In genomic region chr7:44484841-44485571, GRCm38 (mm10) we compare ENCODE assay signal across 8 mouse cellular contexts. TPM values are rescaled to one million over a fixed set of nuclear protein-coding genes. Genes with fewer than 3 reads are reported as not detected.
DNase-seq lines count a peak whose midpoint lies in the region; ATAC-seq lines count a peak whose summit lies in the region.

No protein-coding gene starts in this region.

- no peak overlapping the region for H3K4me3 ChIP-seq in midbrain, embryonic 12.5 days

- peak; percentile 90 for ATAC-seq in granulocyte monocyte progenitor cell, adult 5-6 weeks (replicated peaks; ENCODE audit: poor library complexity, severe bottlenecking)
- ATAC-seq in midbrain, embryonic 12.5 days (ENCODE audit: low FRiP score, low read depth): peak; percentile 79

- intact Hi-C loops in heart, postnatal 25 days (cut with DNase I): loop anchor here (2.0 to 5.0 kb wide), 2 partner anchors 83 to 222 kb away; no protein-coding TSS in a partner anchor
- intact Hi-C loops in left cerebral cortex, postnatal 4 days (cut with DNase I): loop anchor here (5.0 to 10.0 kb wide), 2 partner anchors 130 to 223 kb away; partner anchors contain the start of gene Gm15517

- peak; percentile 92 for DNase-seq in heart, adult 11 months
- no peak for DNase-seq in heart, postnatal 25 days (ENCODE audit: low spot score)
- DNase-seq in embryo, embryonic 11.5 days (ENCODE audit: low read depth, low spot score): peak; percentile 74
- DNase-seq in kidney, adult 11 months: peak; percentile 54
- peak; percentile 81 for DNase-seq in left cerebral cortex, postnatal 4 days
- peak; percentile 74 for DNase-seq in spleen, adult 12 weeks (ENCODE audit: low spot score)

- H3K36me3 ChIP-seq in midbrain, embryonic 12.5 days: peaks cover 14% of the 10 kb centered on the region

- H3K27me3 ChIP-seq in midbrain, embryonic 12.5 days: peaks cover 24% of the 10 kb centered on the region

- H3K4me1 ChIP-seq in midbrain, embryonic 12.5 days: no peaks in the 10 kb centered on the region

- H3K9ac ChIP-seq in midbrain, embryonic 12.5 days (replicated peaks): no peak overlapping the region

- H3K27ac ChIP-seq in midbrain, embryonic 12.5 days (replicated peaks): no peak overlapping the region

- WGBS in midbrain, embryonic 12.5 days: 28% methylated on average over 5 of the region's 5 CpGs

- no peak overlapping the region for H3K4me2 ChIP-seq in midbrain, embryonic 12.5 days (replicated peaks)

- no peaks in the 10 kb centered on the region for H3K9me3 ChIP-seq in midbrain, embryonic 12.5 days

RNA-seq across cellular contexts. Expression of gene Emc10, which starts 11.3 kb away (rescaled TPM):
- 10 to 100 TPM; 96.9 to 99.6 TPM for total RNA-seq in heart, postnatal 25 days (2021)
- 63.1 and 126 TPM in 2 replicates for total RNA-seq in granulocyte monocyte progenitor cell, adult 5-6 weeks (2014; fragmentation: Nextera tagmentation)
- 33.7 and 42.0 TPM in 2 replicates for total RNA-seq in granulocyte monocyte progenitor cell, adult 5-6 weeks (2017)
- 100 to 1,000 TPM; 146 to 150 TPM for total RNA-seq in left cerebral cortex, postnatal 4 days (2021)
- 132 and 136 TPM in 2 replicates for polyA plus RNA-seq in midbrain, embryonic 12.5 days (2016; fragmentation: Nextera tagmentation; extraction: Ambion mirVana)

RNA-seq across cellular contexts. Expression of gene Fam71e1, which starts 11.4 kb away (rescaled TPM):
- 1 to 10 TPM; 3.7 to 4.0 TPM for total RNA-seq in heart, postnatal 25 days (2021)
- total RNA-seq in granulocyte monocyte progenitor cell, adult 5-6 weeks (2014; fragmentation: Nextera tagmentation): 12.3 TPM in 1 of 2 replicates, not detected in the other
- 0.67 and 3.0 TPM in 2 replicates for total RNA-seq in granulocyte monocyte progenitor cell, adult 5-6 weeks (2017)
- total RNA-seq in left cerebral cortex, postnatal 4 days (2021): 10 to 100 TPM; 23.8 to 27.3 TPM
- polyA plus RNA-seq in midbrain, embryonic 12.5 days (2016; fragmentation: Nextera tagmentation; extraction: Ambion mirVana): 32.4 and 35.1 TPM in 2 replicates

RNA-seq across cellular contexts. Expression of gene Josd2, which starts 17.2 kb away (rescaled TPM):
- 100 to 1,000 TPM; 158 to 161 TPM for total RNA-seq in heart, postnatal 25 days (2021)
- 26.4 and 62.3 TPM in 2 replicates for total RNA-seq in granulocyte monocyte progenitor cell, adult 5-6 weeks (2014; fragmentation: Nextera tagmentation)
- 15.9 and 31.2 TPM in 2 replicates for total RNA-seq in granulocyte monocyte progenitor cell, adult 5-6 weeks (2017)
- total RNA-seq in left cerebral cortex, postnatal 4 days (2021): 10 to 100 TPM; 31.9 to 32.6 TPM
- polyA plus RNA-seq in midbrain, embryonic 12.5 days (2016; fragmentation: Nextera tagmentation; extraction: Ambion mirVana): 56.2 and 58.1 TPM in 2 replicates

RNA-seq across cellular contexts. Expression of gene Aspdh, which starts 19.8 kb away (rescaled TPM):
- 1 to 10 TPM in 1 of 2 experiments, under 1 TPM in 1; 0.70 to 1.3 TPM for total RNA-seq in heart, postnatal 25 days (2021)
- not detected in 2 replicates for total RNA-seq in granulocyte monocyte progenitor cell, adult 5-6 weeks (2014; fragmentation: Nextera tagmentation)
- total RNA-seq in granulocyte monocyte progenitor cell, adult 5-6 weeks (2017): not detected in 2 replicates
- total RNA-seq in left cerebral cortex, postnatal 4 days (2021): 10 to 100 TPM; 20.5 to 24.5 TPM
- 3.4 and 5.1 TPM in 2 replicates for polyA plus RNA-seq in midbrain, embryonic 12.5 days (2016; fragmentation: Nextera tagmentation; extraction: Ambion mirVana)

RNA-seq across cellular contexts. Expression of gene Mybpc2, which starts 39.5 kb away (rescaled TPM):
- total RNA-seq in heart, postnatal 25 days (2021): 10 to 100 TPM; 16.0 to 22.8 TPM
- not detected in 2 replicates for total RNA-seq in granulocyte monocyte progenitor cell, adult 5-6 weeks (2014; fragmentation: Nextera tagmentation)
- total RNA-seq in granulocyte monocyte progenitor cell, adult 5-6 weeks (2017): not detected in 2 replicates
- under 1 TPM in 1 of 2 experiments, not detected in 1; 0.10 TPM for total RNA-seq in left cerebral cortex, postnatal 4 days (2021)
- 0.16 and 0.22 TPM in 2 replicates for polyA plus RNA-seq in midbrain, embryonic 12.5 days (2016; fragmentation: Nextera tagmentation; extraction: Ambion mirVana)
